Mouse (Mus musculus) midbrain, postnatal 0 days (tissue): ENCODE data around the gene Gab1. TPM values are rescaled to one million over a fixed set of nuclear protein-coding genes. Genes with fewer than 3 reads are reported as not detected.
A peak's percentile ranks its signal among the peaks of the same experiment; 100 is the strongest.

Experiments
- ATAC-seq: fragments of 200-750 bp; cut with Nextera tagmentation; 2 replicates; pipeline ENCODE4 v1.8.0; 2017; ENCODE audit warnings: moderate number of reproducible peaks, mild to moderate bottlenecking, moderate TSS enrichment, moderate library complexity; ENCODE audit not compliant: low FRiP score
- DNase-seq: peaks from one replicate; pipeline ENCODE4 v3.0.0-alpha.2; 2015; ENCODE audit warnings: low spot score
- H3K27ac ChIP-seq: fragments of 300-500 bp; sonication (generic); 2 replicates; pipeline ENCODE4 v1.5.1; 2014; ENCODE audit warnings: low read depth, mild to moderate bottlenecking, low read length, mixed read lengths
- H3K27me3 ChIP-seq: fragments of 300-500 bp; sonication (generic); 2 replicates; pipeline ENCODE4 v1.6.1; 2014; ENCODE audit warnings: low read length, control low read depth, mixed read lengths; ENCODE audit not compliant: insufficient read depth
- H3K36me3 ChIP-seq: fragments of 300-500 bp; sonication (generic); 2 replicates; pipeline ENCODE4 v1.6.1; 2014; ENCODE audit warnings: low read length, control low read depth, mixed read lengths; ENCODE audit not compliant: insufficient read depth
- H3K4me1 ChIP-seq: fragments of 300-500 bp; sonication (generic); 2 replicates; pipeline ENCODE4 v1.6.1; 2014; ENCODE audit warnings: mild to moderate bottlenecking, control low read depth, antibody characterized with exemption, low read length, mixed read lengths; ENCODE audit not compliant: insufficient read depth
- H3K4me2 ChIP-seq: fragments of 300-500 bp; sonication (generic); 2 replicates; pipeline ENCODE4 v1.6.1; 2014; ENCODE audit warnings: low read depth, mild to moderate bottlenecking, low read length, mixed read lengths; ENCODE audit not compliant: poor library complexity, severe bottlenecking
- H3K4me3 ChIP-seq: fragments of 300-500 bp; sonication (generic); 2 replicates; pipeline ENCODE4 v1.5.1; 2014; ENCODE audit warnings: low read depth, mild to moderate bottlenecking, low read length, moderate library complexity
- H3K9ac ChIP-seq: fragments of 300-500 bp; sonication (generic); replicated peaks from 2 replicates; pipeline ENCODE4 v1.6.1; 2014; ENCODE audit warnings: mild to moderate bottlenecking, low read length, moderate library complexity, mixed read lengths; ENCODE audit not compliant: poor library complexity, severe bottlenecking
- H3K9me3 ChIP-seq: fragments of 300-500 bp; sonication (generic); 2 replicates; pipeline ENCODE4 v1.6.1; 2016; ENCODE audit warnings: low read length, control low read depth
- CTCF ChIP-seq: IDR thresholded peaks from 2 replicates; pipeline ENCODE4 v1.5.1; 2016; ENCODE audit warnings: antibody characterized with exemption, mild to moderate bottlenecking
- WGBS: fragments of 180-500 bp; shearing (Covaris S2); extraction: QIAGEN DNeasy Blood & Tissue Kit; methylation state at CpG from one replicate; pipeline ENCODE4 v1.1.7; 2014; 5-methylcytosine and 5-hydroxymethylcytosine counted together
- polyA plus RNA-seq: library from polyadenylated mRNA; unstranded; fragments of >200 nt; fragmentation: Nextera tagmentation; extraction: Ambion mirVana; gene quantifications from 2 replicates; pipeline ENCODE4 v1.2.1, GENCODE M21; 2015
- total RNA-seq: library from RNA; depleted of rRNA; stranded (reverse); fragments of >200 nt; gene quantifications from 2 replicates; pipeline ENCODE4 v1.2.3, GENCODE M21; 2014

Gab1 gene
- total and polyA plus RNA-seq, 2 experiments from 2014 or later = 8.7 to 20.5 TPM

DNA sequence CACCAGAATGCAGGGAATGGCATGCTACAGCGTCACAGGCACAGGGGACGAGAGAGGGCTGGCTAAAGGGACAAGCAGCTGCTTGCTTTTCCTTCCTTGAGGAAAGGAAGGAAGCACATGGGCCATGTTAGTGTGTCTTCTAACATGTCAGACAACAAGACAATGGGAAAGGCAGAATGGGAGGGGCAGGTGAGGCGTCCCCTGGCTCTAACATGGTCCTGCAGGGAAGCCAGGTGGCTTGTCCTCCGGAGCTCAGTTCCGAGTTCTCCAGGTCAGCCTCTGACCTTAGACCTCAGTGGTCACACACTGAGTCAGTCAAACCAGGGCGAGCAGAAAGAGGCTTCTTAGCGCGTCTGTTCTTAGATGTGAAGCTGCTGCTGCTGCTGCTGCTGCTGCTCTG is 103.9 kb downstream of the Gab1 start:
- DNase-seq = no peak
- no peaks in the 10 kb centered on the region for H3K4me1 ChIP-seq
- no peak overlapping the region for H3K4me2 ChIP-seq
- H3K27me3 ChIP-seq = no peaks in the 10 kb centered on the region
- no peak overlapping the region for H3K9ac ChIP-seq
- WGBS = 70% methylated on average over 8 of the region's 8 CpGs
- H3K4me3 ChIP-seq = no peak overlapping the region
- H3K36me3 ChIP-seq = no peaks in the 10 kb centered on the region
- H3K9me3 ChIP-seq = no peaks in the 10 kb centered on the region
- no peak for ATAC-seq
- TF ChIP-seq CTCF = no peak
- no peak overlapping the region for H3K27ac ChIP-seq

DNA sequence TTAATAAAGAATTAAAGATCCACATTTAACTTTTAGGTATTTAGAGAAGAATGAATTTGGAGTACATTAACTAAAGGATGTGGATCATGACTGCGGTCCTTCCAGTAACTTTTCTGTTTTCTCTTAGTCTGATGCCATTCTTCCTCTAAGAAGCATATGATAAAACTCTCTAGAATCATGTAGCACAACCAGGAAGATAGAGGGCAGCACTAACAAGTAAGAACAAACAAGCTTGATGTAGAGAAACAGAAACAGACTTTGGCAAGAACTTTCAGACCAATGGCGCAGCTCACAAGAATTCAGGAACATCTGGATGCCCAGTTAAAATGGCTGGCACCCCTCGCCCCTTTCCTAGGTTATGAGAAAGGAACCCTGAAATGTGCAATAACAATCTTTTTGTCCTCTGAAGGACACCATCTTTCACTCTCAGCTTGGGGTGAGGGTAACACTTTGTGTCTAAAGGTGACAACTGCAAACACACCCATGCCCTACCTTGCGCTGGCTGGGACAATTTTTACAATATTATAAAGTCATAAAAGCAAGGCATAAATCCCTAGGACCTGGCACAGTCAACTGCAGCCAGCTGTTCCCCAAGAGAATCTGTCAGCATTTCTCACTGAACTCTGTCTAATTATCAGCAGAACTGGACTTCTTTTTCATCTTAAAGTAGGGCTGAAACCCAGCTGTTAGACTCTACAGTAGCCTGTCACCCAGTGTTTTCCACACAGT is 107.4 kb downstream of the Gab1 start:
- no peak overlapping the region for H3K27ac ChIP-seq
- TF ChIP-seq CTCF = peak; percentile 81
- H3K4me2 ChIP-seq = no peak overlapping the region
- no peaks in the 10 kb centered on the region for H3K9me3 ChIP-seq
- no peak overlapping the region for H3K9ac ChIP-seq
- no peak overlapping the region for H3K4me3 ChIP-seq
- WGBS = 88% methylated on average over 4 of the region's 4 CpGs
- H3K4me1 ChIP-seq = no peaks in the 10 kb centered on the region
- H3K27me3 ChIP-seq = no peaks in the 10 kb centered on the region
- ATAC-seq = no peak
- peak; percentile 71 for DNase-seq
- 0 out of 2 replicates have a peak, but pooled peaks cover 3% of the 10 kb centered on the region for H3K36me3 ChIP-seq

DNA sequence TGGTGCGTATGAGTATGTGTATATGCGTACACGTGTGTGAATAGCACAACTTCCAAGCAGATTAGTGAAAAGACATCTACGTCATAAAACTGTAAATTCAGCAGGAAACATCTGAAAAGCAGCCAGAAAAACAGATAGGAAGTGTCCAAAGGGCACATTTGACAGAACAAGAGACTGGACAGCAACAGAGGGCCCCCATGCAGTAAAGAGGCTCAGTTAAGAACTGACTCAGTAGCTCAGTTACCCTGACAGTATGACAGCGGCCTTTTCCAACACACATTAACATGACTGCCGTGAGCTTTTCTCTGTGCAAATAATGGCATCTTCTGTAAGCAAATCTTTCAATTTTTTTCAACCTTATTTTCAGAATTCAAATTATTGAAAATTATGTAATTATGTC is 111.9 kb downstream of the Gab1 start:
- Histone ChIP-seq H3K4me3 (no peak overlapping the region), H3K9me3 (no peaks in the 10 kb centered on the region), H3K4me1 (no peaks in the 10 kb centered on the region), H3K36me3 (peaks cover 8% of the 10 kb centered on the region; the same call in 1 of the 2 replicates), H3K4me2 (no peak overlapping the region), H3K9ac (no peak overlapping the region), H3K27me3 (no peaks in the 10 kb centered on the region), H3K27ac (no peak overlapping the region)
- ATAC-seq (no peak), DNase-seq (no peak)
- TF ChIP-seq CTCF = no peak
- WGBS = 95% methylated on average over 6 of the region's 6 CpGs

DNA sequence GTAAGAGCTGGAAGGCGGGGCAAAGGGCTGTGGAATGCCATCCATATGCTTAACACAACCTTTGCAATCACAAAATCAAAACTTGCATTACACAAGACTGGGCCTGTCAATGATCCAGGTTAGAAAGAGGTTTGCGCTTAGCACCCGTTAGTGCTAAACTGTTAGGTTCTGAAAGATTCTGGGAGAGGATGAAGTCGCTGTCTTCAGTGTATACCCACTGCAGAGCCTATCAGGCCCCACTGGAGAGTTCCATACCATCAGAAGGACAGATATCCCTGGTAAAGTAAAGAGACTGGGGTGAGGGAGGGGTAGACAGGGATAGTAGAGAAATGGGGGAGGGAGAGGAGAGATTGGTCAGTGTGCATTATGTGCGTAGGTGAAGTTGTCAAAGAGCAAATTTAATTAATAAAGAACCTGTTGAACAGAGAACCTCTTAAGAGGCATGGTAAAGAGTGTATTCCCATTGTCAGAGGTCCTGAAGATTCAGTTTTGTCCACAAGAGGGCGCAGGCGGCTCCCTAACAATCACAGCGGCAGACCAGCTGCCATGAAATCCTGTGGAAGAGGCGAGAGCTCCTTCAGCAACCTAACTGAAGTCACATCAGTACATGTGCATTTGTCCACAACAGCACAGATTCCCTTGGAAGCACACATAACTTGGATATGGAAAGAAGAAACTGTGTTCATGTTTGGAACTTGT is 127.2 kb downstream of the Gab1 start:
- no peaks in the 10 kb centered on the region for H3K4me1 ChIP-seq
- no peak overlapping the region for H3K4me2 ChIP-seq
- TF ChIP-seq CTCF = peak; percentile 95
- WGBS = 29% methylated on average over 9 of the region's 9 CpGs
- H3K27ac ChIP-seq = no peak overlapping the region
- no peaks in the 10 kb centered on the region for H3K27me3 ChIP-seq
- H3K4me3 ChIP-seq = no peak overlapping the region
- H3K9me3 ChIP-seq = no peaks in the 10 kb centered on the region
- H3K36me3 ChIP-seq = no peaks in the 10 kb centered on the region
- peak; percentile 82 for ATAC-seq
- DNase-seq = peak; percentile 93
- H3K9ac ChIP-seq = no peak overlapping the region

DNA sequence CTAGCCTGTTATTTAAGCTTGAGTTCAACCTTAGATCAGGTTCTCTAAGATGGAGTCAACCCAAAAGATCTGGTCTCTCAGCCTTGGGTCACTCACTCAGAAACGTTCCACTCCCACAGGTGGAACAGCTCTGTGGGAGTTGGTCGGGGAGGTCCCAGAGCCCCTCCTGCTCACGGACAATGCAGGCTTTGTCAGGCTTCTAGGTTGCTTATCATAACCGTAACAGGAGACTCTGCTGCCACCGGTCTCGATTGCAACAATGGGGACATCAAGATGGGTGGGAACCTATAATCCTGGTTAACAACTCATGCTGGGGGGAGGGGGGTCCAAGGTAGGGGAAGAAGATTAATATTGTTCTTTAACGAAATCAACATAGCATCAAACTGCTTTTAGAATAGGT is 127.9 kb downstream of the Gab1 start:
- 61% methylated on average over 7 of the region's 7 CpGs for WGBS
- no peak overlapping the region for H3K27ac ChIP-seq
- ATAC-seq = no peak

DNA sequence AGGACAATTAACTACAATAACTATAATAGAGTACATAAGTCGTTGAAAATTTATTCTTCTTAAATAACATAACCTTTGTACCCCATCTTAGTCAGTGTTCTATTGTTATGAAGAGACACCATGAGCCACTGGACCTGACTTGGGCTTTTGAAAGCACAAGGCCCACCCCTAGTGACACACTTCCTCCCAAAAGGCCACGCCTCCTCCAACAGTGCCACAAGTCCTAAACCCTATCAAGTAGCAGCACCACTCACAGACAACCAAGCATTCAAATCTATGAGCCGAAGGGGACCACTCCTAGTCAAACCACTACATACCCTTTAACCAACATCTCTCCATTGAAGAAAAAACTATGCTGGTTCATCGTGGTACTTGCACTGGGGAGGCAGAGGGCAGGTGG is 131.2 kb downstream of the Gab1 start:
- Histone ChIP-seq H3K27ac (no peak overlapping the region), H3K4me2 (no peak overlapping the region), H3K9me3 (no peaks in the 10 kb centered on the region), H3K4me3 (no peak overlapping the region), H3K36me3 (no peaks in the 10 kb centered on the region), H3K9ac (no peak overlapping the region), H3K4me1 (no peaks in the 10 kb centered on the region), H3K27me3 (no peaks in the 10 kb centered on the region; the same call in 1 of the 2 replicates)
- WGBS = 87% methylated on average over 4 of the region's 4 CpGs
- DNase-seq (no peak), ATAC-seq (no peak)
- TF ChIP-seq CTCF = no peak

More for the DNA sequence above, 127.9 kb downstream of the Gab1 start:
- Histone ChIP-seq H3K4me2 (no peak overlapping the region), H3K36me3 (no peaks in the 10 kb centered on the region), H3K9ac (no peak overlapping the region), H3K9me3 (no peaks in the 10 kb centered on the region), H3K4me1 (no peaks in the 10 kb centered on the region), H3K4me3 (no peak overlapping the region), H3K27me3 (no peaks in the 10 kb centered on the region)
- no peak for TF ChIP-seq CTCF
- DNase-seq = no peak
